Mouse (Mus musculus) T-helper 1 cell (primary cell): ENCODE results near the gene Rnf214.

Experiments
- in situ Hi-C: fragments of 300-600 bp; cut with MboI, MseI; formaldehyde crosslinking; loops from one replicate; pipeline ENCODE4 v1.15.1; 2025; ENCODE audit warnings: high pct_unique_total_duplicates

The Rnf214 gene

DNA sequence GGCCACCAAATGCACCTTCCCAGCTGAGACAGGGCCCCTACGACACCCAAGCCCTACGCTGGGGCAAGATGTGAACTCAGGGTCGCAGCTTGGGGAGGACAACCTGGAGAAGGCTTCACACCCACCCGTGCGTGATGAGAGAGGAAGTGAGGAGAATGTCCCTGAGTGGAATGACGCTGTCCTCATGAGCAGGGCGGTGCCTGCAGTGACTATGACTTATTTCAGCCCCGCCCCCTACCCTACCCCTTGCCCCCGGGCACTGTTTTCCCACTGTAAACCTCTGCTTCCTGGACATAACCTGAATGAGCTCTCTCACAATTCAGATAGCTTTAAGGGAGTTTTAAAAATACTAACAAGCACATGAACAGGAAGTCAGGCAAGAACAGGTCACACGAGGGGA, 91.2 kb downstream of the Rnf214 start:
- in situ Hi-C loops, result no loop called here

- in situ Hi-C loops, result no loop called here
These were observed 91.6 kb downstream of the Rnf214 start for GRCm38 (mm10) chr9:45815113-45815512.
